Mouse (Mus musculus): ENCODE data around the gene S100a3. TPM values are rescaled to one million over a fixed set of nuclear protein-coding genes. Genes with fewer than 3 reads are reported as not detected.

Gene S100a3
- total RNA-seq (2021) = 1 to 10 TPM in 1 of 2 experiments, under 1 TPM in 1; 0.49 to 1.6 TPM
- long read RNA-seq, experiment 1, partial matches to known transcripts = 0 of 1 reads
- long read RNA-seq, experiment 1, other reads (novel, unspliced or antisense) = 1 of 1 reads
- long read RNA-seq, experiment 2 = 0 reads

DNA sequence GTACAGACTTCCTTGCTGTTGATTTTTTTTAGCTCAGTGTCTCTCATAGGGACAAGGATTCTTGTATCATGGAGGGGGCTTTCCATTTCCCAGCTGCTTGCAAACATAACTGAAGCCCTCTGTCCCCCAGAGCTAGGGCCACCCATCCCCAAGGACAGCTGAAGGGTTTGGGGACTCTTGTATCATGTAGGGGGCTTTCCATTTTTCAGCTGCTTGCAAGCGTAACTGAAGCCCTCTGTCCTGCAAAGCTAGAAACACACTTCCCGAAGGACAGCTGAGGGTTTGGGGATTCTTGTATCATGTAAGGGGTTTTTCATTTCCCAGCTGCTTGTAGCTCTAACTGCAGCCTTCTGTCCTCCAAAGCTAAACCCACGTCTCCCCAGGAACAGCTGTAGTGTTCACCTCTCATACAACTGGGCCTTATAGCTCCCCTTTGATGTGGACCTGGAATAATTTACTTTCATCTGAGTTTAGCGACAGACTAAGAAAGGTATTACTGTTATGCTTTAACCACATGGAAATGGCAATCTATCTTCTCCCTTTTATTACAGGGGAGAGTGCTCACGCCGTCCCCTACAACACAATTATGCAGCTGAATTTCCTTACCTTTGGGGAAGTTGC lies at the start of gene S100a3:
S100a3 (plus strand) TSS at position 571 of the 621 bp plus-strand sequence.
- no peak for DNase-seq

DNA sequence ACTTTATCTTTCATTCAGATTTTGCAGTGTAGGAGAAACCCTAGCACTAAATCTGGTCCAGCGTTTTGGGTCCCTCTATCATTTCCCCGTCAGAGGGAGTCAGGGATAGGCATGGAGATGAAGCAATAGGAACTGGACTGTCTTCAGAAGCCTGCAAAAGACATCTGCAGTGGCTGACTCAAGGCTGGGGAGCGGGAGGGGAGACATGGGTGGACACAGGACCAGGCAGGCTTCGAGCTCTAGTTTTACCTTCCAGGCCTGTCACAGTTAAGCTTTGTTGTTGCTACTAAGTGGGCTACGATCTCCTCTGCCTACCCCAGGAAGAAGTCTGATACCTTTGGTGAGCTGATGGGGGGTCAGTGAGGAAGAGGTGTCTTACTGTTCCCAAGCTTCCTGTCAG lies 48.1 kb upstream of the S100a3 start:
- no peak for DNase-seq

DNA sequence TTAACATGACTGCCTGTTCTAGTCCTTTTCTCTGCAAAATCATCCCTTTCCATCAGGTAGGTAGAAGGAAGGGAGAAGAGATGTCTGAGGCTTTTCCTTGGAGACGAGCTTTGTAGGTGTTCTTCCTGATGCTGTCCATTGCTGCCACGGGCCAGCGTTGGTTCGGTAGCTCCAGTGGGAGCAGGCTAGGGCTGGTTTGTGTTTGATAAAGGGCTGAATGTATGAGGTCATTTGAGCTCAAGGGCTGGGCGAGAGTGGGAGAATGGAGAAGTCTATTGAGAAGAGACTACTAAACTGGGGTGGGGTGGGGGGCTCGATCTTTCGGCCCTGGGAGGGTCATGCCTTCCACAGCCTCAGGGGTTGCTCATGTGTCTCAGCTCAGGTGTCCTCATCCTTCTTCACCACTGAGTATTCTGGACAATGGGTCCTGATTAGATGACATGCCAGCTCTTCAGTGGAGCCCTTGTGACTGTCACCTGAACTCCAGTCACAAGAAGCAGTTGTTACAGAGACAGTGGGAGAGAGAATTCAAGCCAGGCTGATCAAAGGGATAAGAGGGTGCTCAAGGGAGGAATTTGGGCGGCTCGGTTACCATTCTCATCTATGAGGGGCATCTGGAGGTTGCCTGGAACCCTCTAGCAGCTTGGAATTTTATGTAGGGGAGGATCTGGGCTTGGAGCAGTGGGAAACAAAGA lies 47.3 kb upstream of the S100a3 start:
- no peak for DNase-seq

DNA sequence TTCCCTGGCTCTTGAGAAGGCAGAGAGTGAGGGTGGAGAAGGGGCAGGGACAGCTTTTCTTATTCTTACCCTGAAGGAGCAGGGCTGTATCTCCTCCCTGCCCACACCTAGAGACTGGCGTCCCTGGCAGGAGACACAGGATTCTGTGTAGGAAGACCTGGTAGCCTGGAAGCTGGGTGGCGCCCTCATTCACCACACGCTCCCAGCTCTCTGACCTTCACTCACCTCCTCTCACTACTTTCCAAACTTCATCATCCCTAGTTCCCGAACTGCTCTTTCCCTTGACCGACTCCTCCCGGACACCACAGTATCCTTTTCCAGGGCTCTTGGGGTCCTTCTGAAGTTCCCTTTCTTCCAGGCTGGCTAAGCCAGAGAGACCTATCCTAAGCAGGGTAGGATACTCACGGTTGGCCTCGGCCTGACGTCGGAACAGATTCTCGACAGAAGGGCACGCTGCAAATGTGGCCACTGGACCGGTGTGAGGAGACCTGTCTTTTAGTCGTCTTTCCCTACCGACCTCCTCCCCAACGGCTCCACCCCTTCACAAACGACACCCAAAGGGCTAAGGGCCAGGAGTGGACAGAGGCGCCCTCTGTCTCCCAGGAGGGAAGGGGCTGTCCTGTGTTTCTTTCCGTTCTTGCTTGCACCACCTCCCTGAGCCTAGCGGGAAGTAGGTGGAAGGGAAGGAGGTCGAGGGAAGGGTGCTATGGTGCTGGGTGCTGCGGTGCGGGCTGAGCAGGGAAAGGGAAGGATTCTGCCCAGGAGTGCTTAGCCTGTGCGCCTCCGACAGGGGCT lies 46.4 kb upstream of the S100a3 start, which contains the start of the genes S100a1 and S100a13:
S100a1 (minus strand) TSS at position 597 of the 795 bp plus-strand sequence.
S100a13 (plus strand) TSS at position 640 of the 795 bp plus-strand sequence.
- DNase-seq = peak; percentile 50

DNA sequence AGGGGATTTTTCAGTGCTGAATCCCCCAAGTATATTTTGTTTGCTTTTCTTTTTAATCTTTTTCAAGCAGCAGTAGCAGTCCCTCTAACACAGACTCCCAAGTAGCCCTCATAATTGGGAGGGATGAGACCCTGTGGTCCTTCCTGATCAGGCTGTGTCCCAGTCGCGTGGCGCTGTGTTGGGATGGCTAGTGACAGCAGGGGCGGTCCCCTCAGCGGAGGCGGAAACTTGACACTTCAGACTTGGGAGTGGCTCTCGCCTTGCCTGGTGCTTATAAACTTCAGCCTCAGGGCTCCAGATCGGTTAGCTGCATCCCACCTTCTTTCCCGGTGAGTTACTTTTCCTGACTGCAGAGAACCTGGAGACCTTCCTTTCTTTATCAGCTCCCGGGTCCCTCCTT lies 45.7 kb upstream of the S100a3 start:
- peak; percentile 60 for DNase-seq

DNA sequence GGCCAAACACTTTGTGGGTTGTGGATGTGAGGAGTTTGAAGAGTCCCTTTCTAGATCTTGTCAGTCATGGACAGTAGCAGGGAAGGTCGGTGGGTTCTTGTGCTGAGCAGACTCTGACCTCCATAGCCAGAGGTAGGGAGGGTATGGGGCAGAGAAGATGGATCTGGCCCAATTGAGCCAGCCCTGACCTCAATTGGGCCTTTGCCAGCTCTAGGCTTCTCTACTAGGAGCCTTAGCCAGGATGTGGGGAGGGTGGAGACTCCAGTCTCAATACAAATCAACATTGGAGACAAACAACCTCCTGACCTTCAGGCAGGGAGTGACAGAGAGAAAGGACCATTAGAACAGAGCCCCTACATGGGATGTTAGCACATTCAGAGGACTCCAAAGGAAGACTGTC lies 45.1 kb upstream of the S100a3 start:
- peak; percentile 35 for DNase-seq

DNA sequence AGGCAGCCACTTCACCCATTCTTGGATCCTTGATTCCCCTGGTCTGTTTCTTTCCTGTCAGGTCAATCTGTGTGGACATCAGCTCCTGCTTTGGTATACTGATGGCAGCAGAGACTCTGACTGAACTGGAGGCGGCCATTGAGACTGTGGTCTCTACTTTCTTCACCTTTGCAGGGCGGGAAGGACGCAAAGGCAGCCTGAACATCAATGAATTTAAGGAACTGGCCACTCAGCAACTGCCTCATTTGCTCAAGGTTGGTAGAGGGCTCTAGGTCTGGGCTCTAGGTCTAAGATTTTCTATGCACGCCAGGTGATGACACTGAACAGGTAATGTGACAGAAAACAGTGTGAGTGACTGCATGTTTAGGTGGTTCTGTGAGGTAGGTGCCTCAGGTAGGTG lies 44.6 kb upstream of the S100a3 start:
- DNase-seq = no peak

DNA sequence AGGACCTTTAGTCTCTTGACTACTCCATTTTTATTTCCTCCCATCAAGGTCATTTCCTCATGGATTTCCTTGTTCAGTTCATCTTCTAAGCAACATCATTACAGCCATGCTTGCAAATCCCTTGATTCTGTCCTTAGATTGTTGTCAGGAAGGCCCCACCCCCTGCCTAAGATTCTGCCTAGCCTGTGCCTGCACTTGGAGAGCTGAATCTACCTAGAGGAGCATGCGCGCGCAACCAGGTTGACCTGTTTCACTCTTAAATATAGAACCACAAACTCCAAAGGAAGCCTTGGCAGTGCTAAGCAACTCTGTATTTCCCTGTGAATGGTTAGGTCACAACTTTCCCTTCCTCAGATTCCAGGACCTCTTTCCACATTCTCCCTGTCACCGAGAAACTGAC lies 42.7 kb upstream of the S100a3 start:
- no peak for DNase-seq

DNA sequence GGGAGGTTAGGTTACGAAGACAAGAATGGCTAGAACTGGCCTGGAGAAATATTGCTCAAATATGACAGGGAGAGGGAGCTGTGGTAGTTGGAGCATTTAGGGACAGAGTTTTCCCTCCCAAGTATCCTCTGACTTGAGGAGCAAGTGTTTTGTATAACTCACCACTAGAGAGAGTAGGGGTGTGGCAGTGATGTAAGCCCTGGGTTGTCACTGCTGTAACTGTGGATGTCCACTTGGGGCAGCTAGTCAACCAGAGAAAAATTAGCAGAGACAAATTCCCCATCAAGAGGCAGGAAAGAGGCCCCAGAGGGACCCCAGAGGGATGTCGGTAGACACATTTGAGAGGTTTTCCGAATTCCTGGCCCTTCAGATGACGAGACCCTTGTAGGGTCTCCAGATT lies 35.0 kb upstream of the S100a3 start:
- DNase-seq = no peak

DNA sequence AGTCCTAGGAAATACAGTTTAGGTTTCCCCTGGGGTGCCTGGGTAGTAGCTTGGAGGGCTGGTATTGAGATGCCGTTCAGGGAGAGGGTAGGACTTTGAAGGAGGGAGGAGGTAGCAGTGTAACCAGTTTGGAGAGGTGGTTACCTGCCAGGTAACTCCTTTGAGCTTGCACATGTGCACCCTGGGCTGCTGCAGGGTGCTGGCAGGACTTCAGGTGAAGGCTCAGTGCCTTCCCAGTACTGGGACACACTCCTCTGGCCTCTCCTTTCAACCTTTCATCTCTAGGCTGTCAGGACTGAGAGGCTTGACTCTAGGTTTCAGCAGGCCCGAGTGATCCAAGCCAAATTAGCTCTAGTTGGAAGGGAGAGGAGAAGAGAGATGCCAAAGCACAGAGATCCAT lies 34.3 kb upstream of the S100a3 start:
- no peak for DNase-seq

DNA sequence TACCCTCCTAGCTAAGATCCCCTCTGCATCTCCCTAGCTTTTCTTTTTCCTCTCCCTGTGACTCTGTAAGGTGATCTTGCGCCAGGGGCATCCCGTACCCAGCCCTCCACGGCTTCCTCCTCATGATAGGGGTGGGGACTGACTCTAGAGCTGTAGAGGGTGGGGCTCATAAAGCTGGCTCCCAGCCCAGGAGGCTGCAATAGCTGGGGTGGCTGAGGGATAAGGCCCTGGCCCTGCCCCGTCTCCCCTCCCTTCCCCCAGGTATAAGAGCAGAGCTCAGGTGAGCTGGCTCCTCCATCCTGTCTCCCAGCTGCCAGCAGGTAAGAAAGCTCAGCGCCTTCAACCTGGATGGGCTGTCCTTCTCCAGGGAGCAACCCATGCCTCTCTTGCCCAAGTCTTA lies 33.8 kb upstream of the S100a3 start, which contains the start of gene S100a14:
S100a14 (plus strand) TSS at position 277 of the 400 bp plus-strand sequence.
- no peak for DNase-seq

DNA sequence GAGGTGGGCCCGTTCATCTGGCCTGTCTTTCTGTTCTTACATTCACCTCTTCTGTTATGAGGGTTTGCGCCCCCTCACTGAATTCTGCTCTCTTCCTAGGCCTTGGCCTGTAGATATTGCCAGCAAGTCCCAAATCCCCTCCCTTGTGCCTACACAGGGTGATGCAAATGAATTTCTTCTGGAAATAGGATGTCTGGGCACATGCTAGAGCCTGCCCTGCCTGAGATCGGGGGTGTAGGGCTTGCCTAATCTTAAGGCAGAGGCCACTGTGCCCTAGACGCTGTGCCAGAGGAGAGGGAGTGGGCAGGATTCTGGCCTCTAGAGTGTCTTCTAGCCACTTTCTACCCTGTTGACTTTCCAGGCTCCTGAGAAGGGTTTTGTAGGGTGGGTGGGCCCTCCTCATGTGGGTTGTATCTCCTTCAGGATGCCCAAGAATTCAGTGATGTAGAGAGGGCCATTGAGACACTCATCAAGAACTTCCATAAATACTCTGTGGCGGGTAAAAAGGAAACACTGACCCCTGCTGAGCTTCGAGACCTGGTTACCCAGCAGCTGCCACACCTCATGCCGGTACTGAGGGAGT lies 33.0 kb upstream of the S100a3 start:
- DNase-seq = no peak

DNA sequence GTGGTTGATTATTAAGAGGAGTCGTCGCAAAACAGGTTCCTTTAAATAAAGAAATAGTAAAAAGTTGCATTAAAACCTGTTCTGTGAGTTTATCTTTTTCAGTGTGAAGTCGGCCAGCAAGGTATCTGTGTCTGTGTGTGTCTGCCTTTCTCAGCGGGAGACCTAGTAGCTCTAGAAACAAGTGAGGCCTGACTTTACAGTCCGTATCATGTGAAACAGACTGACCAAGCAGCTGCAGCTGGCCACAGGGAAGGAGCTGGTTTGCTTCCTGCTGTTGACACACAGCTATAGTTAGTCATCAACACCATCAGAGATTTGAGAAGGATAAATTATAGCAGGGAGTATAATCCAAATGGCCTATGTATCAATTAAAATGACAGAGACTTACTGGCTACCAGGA lies 28.7 kb upstream of the S100a3 start:
- no peak for DNase-seq

DNA sequence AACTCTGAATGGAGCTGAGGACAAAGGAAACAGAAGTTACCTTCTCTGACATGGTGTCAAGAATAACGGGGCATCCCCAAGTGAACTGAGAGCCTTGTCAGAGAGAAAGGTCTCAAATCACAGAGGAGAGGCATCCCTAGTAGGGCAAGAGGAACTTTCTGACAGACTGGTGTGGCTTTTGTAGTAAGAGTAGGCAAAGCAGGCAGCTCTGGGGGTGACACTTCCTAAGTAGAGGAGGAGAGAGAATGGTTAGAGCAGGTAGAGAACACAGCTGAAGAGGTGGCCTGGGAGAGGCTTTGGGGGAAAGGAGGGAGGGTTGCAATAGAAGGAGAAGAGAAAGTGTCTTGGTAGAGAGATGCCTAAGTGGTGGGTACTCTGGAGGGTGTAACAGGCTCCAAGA lies 24.9 kb upstream of the S100a3 start:
- DNase-seq = no peak

DNA sequence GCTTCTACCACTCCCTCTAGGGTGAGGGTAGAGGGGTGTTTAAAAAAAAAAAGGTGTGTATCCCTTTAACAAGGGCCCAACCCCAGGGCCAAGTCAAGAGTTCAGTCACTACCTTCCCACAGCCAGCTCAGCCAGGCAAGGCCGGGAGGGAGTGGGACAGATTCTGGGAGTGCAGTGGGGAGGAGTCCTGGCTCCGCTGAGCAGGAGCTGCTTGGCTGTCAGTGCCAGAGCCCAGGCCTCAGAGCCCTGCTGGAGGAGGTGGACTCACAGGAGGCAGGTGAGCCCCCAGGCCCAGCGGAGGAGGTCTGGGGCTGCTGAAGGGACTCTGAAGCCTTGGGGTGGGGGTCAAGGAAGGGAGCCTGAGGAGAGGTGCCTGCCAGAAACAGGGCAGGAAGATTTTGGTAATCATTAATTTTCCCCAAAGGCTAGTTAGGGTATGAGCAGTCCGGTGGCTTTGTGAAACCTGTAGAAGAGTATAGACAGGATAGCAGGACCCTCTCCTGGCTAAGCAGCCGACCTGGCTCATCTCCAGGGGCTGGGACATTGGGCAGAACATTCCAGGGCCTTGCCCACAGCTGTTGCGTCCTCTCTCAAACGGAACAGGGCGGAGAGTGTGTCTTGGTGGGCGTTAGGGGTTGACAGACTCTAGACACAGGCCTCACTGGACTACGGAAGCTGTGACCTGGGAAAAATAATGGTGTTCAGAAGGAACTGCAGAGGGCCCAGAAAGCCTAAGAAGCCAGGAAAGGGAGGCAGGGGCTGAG lies 23.1 kb upstream of the S100a3 start, which contains the start of gene S100a16:
S100a16 (plus strand) TSS at position 114 of the 764 bp plus-strand sequence.
- peak; percentile 75 for DNase-seq

DNA sequence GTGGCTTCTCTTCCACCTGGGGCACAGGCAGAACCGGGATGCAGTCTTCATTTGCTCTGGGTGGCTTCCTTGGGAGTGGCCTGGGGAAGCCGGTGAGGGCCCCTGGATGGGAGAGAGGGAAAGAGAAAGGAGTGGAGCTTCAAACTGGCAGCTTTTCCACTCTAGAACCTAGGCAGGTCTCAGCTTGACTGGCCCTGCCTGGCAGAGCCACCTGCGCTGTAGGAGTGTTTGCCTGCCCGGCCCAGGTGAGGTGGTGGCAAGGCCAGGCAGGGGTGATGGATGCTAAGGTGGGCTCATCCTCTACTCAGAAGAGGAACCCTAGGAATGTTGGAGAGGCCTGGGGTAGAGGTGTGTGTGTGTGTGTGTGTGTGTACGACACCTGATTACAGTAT lies 22.5 kb upstream of the S100a3 start:
- DNase-seq = no peak

DNA sequence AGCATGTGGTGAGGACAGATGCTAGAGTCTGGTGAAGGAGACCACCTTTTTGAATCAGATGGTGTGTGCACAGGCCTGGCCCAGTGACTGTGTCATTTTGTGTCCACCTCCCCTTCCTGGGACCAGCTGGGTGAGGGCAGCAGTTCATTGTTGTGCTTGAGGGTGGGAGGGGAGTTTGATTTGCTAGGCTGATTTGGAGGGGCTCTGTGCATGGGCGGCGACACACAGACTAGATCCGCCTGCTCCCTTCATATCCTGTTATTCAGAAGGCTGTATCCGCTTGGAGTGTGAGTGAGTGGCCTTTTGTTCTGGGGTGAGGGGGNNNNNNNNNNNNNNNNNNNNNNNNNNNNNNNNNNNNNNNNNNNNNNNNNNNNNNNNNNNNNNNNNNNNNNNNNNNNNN lies 19.5 kb upstream of the S100a3 start:
- no peak for DNase-seq

DNA sequence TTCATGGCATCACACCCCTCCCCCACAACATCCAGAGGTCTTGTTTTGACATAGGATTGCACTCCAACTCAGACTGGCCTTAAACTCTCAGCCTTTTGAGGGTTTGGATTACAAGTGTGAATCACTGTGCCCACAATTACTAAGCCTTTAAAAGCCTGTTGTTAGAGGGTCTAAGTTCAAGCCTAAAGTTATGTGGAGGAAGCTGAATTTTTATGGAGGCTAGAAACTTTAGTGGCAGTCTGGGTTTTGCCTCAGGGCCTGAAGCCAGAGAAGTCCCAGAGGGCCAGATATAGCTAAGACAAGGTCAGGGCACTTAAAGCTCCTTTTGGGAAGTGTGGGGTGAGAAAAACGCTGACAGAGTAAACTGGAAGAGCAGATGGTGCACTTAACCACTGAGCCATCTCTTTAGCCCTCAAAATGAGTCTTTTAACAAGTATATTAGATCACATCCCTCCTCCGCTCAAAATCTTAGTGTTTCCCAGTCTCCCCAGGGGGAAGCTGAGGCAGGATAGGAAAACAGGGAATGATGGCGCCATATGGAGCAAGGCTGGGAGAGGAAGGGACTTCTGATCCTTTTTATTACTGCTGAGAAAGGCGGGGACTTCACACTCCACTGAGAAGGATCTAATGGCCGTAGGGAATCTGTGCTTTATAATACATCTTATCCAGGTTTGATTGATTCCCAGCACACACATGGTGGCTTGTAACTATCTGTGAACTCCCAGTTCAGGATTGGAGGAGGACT lies 10.5 kb upstream of the S100a3 start:
- no peak for DNase-seq

DNA sequence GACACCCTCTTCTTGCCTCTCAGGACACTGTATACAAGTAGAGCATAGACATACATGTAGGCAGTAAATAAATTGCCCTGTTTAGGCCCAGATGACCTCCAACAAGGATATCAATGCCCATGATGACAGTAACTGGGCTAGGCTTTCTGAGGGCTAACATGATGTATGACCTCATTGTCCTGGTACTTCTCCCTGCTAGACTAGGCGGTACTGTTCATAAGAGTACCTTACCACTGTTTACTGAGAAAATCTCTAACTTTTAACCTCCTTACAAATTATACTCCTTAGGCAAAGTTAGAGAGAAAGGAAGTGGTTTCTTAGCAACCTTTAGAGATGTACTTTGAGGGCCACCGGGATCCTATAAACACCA lies 10.0 kb upstream of the S100a3 start:
- no peak for DNase-seq

DNA sequence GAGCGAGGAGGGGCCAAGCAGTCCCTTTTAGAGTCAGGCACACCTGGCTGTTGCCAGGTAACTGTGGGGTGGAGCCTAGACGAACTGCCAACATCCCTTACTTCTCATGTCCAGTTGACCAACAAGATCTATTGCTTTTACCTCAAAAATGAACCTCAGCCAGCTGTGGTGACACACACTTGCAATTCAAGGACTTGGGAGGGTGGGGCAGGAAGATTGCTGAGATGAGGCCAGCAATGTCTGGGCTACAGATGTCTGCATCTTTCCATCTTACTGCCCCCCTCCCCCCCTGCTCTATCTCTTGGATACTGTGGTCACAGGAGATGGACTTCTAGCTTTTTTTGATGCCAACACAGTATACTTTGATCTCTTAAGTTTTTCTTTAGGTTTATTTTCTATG lies 8.1 kb upstream of the S100a3 start:
- DNase-seq = no peak

DNA sequence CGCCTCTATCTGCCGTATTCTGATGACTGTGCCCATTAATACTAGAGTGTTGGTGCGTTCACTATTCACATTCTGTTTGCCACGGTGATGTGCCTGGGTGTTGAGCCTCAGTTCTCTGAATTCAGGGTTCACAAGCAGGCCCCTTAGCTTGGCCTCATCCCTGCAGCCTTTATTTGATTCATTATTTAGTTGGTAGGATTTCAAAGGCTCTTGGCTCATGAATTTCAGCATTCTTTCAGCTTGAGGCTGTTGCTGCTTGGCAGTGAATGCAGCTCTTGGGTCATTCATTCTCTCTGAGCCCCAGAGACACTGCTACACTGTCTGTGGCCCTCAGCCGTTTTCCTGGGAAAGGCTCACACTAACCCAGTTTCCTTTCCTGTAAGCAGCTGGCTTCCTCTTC lies 4.4 kb upstream of the S100a3 start:
- DNase-seq = no peak

All from gastrocnemius, postnatal 10 days (tissue).